Mouse (Mus musculus) intestine, embryonic 16.5 days (tissue): ENCODE results near the gene Fam178b. TPM values are rescaled to one million over a fixed set of nuclear protein-coding genes. Genes with fewer than 3 reads are reported as not detected.
A peak's percentile ranks its signal among the peaks of the same experiment; 100 is the strongest.

ENCODE experiments used
- ATAC-seq: fragments of 200-750 bp; cut with Nextera tagmentation; 2 replicates; pipeline ENCODE4 v1.8.0; 2017; ENCODE audit warnings: moderate TSS enrichment, moderate library complexity
- H3K27ac ChIP-seq: fragments of 300-500 bp; sonication (generic); 2 replicates; pipeline ENCODE4 v1.5.1; 2014; ENCODE audit warnings: mild to moderate bottlenecking, low read length
- H3K27me3 ChIP-seq: fragments of 300-500 bp; sonication (generic); replicated peaks from 2 replicates; pipeline ENCODE4 v1.6.1; 2014; ENCODE audit warnings: low read length, control low read depth, mixed read lengths; ENCODE audit not compliant: control insufficient read depth, insufficient read depth
- H3K36me3 ChIP-seq: fragments of 300-500 bp; sonication (generic); 2 replicates; pipeline ENCODE4 v1.6.1; 2014; ENCODE audit warnings: low read length, control low read depth; ENCODE audit not compliant: control insufficient read depth, insufficient read depth
- H3K4me1 ChIP-seq: fragments of 300-500 bp; sonication (generic); 2 replicates; pipeline ENCODE4 v1.6.1; 2014; ENCODE audit warnings: low read length, control low read depth, mixed read lengths; ENCODE audit not compliant: control insufficient read depth, insufficient read depth
- H3K4me2 ChIP-seq: fragments of 300-500 bp; sonication (generic); 2 replicates; pipeline ENCODE4 v1.6.1; 2014; ENCODE audit warnings: low read depth, low read length, control low read depth
- H3K4me3 ChIP-seq: fragments of 300-500 bp; sonication (generic); 2 replicates; pipeline ENCODE4 v1.5.1; 2014; ENCODE audit warnings: mild to moderate bottlenecking, low read length
- H3K9ac ChIP-seq: fragments of 300-500 bp; sonication (generic); 2 replicates; pipeline ENCODE4 v1.6.1; 2014; ENCODE audit warnings: low read depth, low read length
- H3K9me3 ChIP-seq: fragments of 300-500 bp; sonication (generic); 2 replicates; pipeline ENCODE4 v1.6.1; 2016; ENCODE audit warnings: low read length, control low read depth; ENCODE audit not compliant: control insufficient read depth
- WGBS: fragments of 180-500 bp; shearing (Covaris S2); extraction: QIAGEN DNeasy Blood & Tissue Kit; methylation state at CpG from one replicate; pipeline ENCODE4 v1.1.7; 2014; 5-methylcytosine and 5-hydroxymethylcytosine counted together
- polyA plus RNA-seq: library from polyadenylated mRNA; unstranded; fragments of >200 nt; fragmentation: Nextera tagmentation; extraction: Ambion mirVana; gene quantifications from 2 replicates; pipeline ENCODE4 v1.2.1, GENCODE M21; 2015

Gene Fam178b
- polyA plus RNA-seq, 1 experiment from 2014 or later: 0.54 TPM

DNA sequence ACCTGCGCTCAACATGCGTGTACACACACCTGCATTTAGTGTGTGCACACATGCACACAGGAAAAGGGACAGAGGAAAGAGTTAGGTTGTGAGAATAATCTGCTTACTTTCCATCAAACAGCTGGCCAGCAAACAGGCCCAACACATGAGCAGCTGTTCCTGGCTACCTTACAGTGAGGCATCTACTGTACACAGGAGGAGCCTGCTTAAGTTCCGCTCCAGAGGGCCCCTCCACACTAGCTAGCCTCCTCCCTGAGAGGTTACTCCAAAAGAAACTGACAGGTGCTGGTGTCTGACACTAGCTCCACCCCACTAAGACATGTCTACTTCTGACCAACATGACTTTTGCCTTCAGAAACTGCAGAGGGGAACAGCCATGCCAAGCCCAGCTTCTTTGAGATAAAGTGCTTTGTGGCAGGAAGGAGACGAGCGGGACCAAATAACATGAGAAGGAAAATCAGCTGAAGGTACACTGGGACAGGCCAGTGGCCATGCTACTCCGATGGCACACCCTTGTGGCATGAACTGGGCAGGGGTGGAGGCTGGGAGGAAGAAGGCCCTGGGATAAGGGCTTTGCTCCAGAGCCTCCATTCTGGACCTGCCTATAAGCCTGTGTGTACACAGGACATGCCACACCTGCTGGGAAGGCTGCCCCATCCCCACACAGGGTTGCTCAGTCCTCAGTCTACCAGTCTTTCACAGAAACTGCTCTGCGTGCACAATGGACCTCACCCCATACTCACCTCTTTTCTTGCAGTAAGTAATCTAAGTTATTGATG is 24.2 kb downstream of the Fam178b start:
- 75% methylated on average over 7 of the region's 7 CpGs for WGBS
- no peaks in the 10 kb centered on the region for H3K27me3 ChIP-seq
- no peaks in the 10 kb centered on the region for H3K36me3 ChIP-seq
- ATAC-seq: peak; percentile 68; the same call in 1 of the 2 replicates
- peaks cover 8% of the 10 kb centered on the region; the same call in 1 of the 2 replicates for H3K4me1 ChIP-seq
- no peak overlapping the region for H3K4me2 ChIP-seq
- H3K9ac ChIP-seq: no peak overlapping the region
- H3K9me3 ChIP-seq: no peaks in the 10 kb centered on the region
- H3K4me3 ChIP-seq: no peak overlapping the region
- 0 out of 2 replicates have a peak overlapping the region, but pooled peaks have one; percentile 15 for H3K27ac ChIP-seq

DNA sequence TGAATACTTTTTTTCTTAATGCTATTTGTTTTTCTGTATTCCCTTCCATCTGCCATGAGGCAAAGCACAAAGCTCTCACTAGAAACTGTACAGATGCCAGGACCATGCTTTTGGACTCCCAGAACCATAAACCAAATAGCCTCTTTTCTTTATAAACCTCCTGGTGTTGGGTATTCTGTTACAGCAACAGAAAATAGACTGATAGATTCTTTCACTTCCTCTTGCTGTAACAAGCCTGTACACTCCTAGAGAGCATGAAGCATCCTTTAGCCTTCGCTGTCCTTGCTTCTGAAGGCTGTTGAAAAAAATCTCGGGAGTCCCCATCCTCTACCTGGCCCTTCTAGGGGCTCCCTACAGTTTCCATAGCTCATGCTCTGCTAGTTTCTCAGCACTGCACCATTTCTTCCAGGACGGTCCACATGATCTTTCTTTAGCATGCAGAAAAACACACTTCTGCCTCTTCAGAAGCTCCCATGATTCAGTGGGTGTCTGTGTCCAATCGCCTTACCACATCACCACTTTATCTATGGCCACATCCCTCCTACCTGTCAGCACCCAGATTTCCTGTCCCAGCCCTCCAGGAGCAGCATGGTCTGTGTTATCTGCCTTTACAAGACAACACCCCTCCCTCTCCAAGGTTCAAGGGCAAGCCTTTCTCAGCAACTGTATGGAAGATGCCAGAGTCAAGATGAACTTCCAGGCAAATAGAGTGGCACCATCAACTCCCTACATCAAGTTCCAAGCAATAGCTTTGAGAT is 25.1 kb downstream of the Fam178b start:
- H3K27ac ChIP-seq: no peak overlapping the region
- peak; percentile 50 for ATAC-seq
- H3K4me2 ChIP-seq: no peak overlapping the region

DNA sequence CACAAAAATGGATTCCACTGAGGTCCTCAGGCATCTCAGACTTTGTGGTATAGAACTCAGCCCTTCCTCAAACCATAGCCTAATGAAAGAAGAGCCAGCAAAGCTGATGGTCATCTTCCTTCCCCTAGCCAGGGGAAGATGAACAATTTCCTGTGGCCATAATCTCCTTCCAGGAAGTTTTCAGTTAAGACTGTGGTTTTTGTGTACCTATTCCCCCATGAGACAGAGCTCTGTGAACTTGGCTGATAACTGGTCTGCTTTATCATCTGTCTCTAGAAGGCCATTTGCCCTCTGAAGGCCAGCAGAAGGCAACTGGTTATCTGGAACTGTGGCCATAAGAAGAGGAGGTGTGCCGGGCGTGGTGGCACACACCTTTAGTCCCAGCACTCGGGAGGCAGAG is 26.8 kb downstream of the Fam178b start:
- H3K36me3 ChIP-seq: no peaks in the 10 kb centered on the region
- 71% methylated on average over 3 of the region's 3 CpGs for WGBS
- no peak overlapping the region for H3K9ac ChIP-seq
- H3K9me3 ChIP-seq: no peaks in the 10 kb centered on the region
- peaks cover 8% of the 10 kb centered on the region; the same call in 1 of the 2 replicates for H3K4me1 ChIP-seq
- no peak overlapping the region for H3K27ac ChIP-seq
- no peak overlapping the region for H3K4me3 ChIP-seq
- no peak for ATAC-seq
- no peak overlapping the region for H3K4me2 ChIP-seq
- H3K27me3 ChIP-seq: no peaks in the 10 kb centered on the region

More for the DNA sequence above, 25.1 kb downstream of the Fam178b start:
- Histone ChIP-seq H3K9ac (no peak overlapping the region), H3K4me1 (peaks cover 8% of the 10 kb centered on the region; the same call in 1 of the 2 replicates), H3K4me3 (no peak overlapping the region), H3K9me3 (no peaks in the 10 kb centered on the region), H3K36me3 (no peaks in the 10 kb centered on the region), H3K27me3 (no peaks in the 10 kb centered on the region)
- WGBS: 74% methylated on average over 4 of the region's 4 CpGs

DNA sequence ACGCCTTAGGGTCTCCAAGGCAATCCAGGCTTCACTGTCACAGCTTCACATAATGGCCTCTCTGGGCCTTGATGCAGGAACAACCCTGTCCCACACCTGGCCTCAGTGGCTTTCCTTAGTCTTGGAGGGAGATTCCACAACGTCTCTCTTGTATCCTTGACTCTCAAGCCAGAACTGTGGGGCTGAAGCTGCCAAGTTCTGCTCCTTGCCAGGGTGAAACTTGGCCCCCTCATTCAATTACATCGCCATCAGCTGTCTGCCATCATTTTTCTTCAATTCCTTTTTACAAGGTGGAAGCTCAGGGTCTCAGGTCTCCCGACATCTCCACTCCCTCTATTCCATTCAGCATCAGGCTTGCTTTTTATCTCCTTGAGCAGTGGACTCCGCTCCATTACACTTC is 27.9 kb downstream of the Fam178b start:
- no peaks in the 10 kb centered on the region for H3K36me3 ChIP-seq
- ATAC-seq: no peak
- H3K9ac ChIP-seq: no peak overlapping the region
- WGBS: 80% methylated on average over 5 of the region's 5 CpGs
- H3K9me3 ChIP-seq: no peaks in the 10 kb centered on the region
- no peaks in the 10 kb centered on the region for H3K27me3 ChIP-seq
- H3K27ac ChIP-seq: no peak overlapping the region
- no peak overlapping the region for H3K4me2 ChIP-seq
- H3K4me1 ChIP-seq: peaks cover 8% of the 10 kb centered on the region; the same call in 1 of the 2 replicates
- no peak overlapping the region for H3K4me3 ChIP-seq

DNA sequence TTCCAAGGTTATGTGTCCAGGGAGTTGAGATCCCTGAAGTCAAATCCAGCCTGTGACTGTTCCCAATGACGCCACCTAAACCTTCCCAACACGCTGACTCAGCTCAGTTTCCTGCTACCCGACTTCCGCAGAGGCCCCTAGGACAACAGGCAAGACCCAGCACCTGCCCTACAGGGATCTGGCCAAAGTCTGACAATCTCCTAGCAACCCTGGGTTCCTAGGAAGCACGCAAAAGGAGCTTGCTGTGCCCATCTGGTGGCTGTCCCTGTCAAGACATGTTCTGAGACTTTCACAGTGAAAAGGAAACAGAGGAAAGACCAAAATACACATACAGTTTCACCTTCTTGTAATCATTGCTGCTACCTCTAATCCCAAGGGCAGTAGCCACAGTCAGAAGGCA is 35.4 kb downstream of the Fam178b start:
- peak overlapping the region; percentile 77 for H3K27ac ChIP-seq
- H3K4me2 ChIP-seq: 0 out of 2 replicates have a peak overlapping the region, but pooled peaks have one; percentile 7
- H3K9ac ChIP-seq: 0 out of 2 replicates have a peak overlapping the region, but pooled peaks have one; percentile 4
- no peaks in the 10 kb centered on the region for H3K9me3 ChIP-seq
- ATAC-seq: peak; percentile 93
- H3K27me3 ChIP-seq: no peaks in the 10 kb centered on the region
- H3K36me3 ChIP-seq: no peaks in the 10 kb centered on the region
- WGBS: 32% methylated on average over 5 of the region's 5 CpGs
- 0 out of 2 replicates have a peak, but pooled peaks cover 4% of the 10 kb centered on the region for H3K4me1 ChIP-seq
- H3K4me3 ChIP-seq: no peak overlapping the region

DNA sequence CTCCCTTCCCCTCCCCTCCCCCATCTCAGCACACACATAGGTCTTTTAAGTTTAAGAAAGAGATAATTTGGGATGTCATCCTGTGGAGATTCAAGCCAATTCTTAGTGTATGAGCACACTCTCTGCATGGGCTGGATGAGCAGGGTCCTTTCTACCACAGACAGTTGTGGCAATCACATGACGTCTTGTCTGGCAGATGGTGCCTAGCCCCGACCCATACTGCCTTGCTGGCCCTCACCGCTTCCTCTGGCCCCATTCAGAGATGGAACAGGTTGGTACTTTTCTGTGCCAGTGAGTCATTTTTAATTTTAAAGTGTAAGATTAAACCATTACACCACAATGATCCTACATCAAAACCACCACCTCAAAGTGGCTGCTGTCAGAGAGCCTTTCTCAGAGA is 36.7 kb downstream of the Fam178b start:
- H3K27me3 ChIP-seq: no peaks in the 10 kb centered on the region
- no peak overlapping the region for H3K4me3 ChIP-seq
- H3K4me2 ChIP-seq: no peak overlapping the region
- H3K27ac ChIP-seq: no peak overlapping the region
- H3K4me1 ChIP-seq: 0 out of 2 replicates have a peak, but pooled peaks cover 4% of the 10 kb centered on the region
- 69% methylated on average over 3 of the region's 3 CpGs for WGBS
- H3K9ac ChIP-seq: no peak overlapping the region
- no peaks in the 10 kb centered on the region for H3K36me3 ChIP-seq
- no peaks in the 10 kb centered on the region for H3K9me3 ChIP-seq
- no peak for ATAC-seq

DNA sequence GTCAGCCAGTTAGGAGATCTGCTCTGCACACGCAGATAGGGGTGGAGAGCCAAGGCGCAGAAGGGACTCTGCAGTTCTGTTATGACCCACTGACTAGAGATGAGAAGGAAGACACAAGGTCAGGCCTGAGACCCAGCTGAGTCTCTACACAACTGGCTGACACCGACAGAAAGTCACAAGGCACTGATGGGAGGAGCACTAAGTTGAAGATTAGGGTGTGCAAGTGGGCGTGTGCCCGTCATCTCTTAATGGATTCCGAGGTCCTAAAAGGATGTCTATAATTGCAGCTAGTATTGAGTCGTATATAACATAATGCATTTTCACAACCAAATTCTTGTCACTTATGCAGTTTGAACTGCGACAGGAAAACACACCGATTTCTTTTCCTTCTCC is 38.4 kb downstream of the Fam178b start:
- no peak overlapping the region for H3K27ac ChIP-seq
- H3K36me3 ChIP-seq: no peaks in the 10 kb centered on the region
- no peaks in the 10 kb centered on the region for H3K9me3 ChIP-seq
- H3K4me2 ChIP-seq: no peak overlapping the region
- H3K27me3 ChIP-seq: no peaks in the 10 kb centered on the region
- 0 out of 2 replicates have a peak, but pooled peaks cover 4% of the 10 kb centered on the region for H3K4me1 ChIP-seq
- ATAC-seq: 0 out of 2 replicates have a peak, but pooled peaks have one; percentile 3
- WGBS: 75% methylated on average over 9 of the region's 9 CpGs
- H3K4me3 ChIP-seq: no peak overlapping the region
- H3K9ac ChIP-seq: no peak overlapping the region

DNA sequence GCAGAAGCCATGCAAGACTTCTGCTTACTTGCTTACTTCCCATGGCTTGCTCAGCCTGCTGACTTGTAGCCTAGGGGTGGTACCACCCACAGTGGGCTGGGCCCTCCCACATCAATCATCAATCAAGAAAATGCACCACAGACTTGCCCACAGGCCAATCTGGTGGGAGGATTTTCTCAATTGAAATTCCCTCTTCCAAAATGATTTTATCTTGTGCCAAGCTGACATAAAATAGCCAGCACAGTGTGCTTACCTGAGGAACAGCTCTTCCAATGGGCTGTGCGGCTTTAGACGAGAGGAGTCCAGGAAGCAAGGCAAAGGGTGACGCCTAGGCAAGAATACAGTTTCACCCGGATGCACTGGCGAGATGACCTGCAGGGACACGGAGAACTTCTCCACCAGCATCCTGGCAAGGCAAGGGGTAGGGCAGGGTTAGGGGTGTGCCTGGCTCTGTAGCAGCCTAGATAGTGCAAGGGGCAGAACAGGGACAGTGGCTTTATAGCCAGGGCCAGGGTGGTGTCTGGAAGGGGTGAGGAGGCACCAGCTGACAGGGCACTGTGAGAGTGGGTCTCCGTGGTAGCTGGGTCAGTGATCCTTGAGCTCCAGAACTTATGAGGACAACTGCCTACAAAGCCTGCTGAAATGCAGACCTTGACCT is 38.9 kb downstream of the Fam178b start:
- peak; percentile 11; the same call in 1 of the 2 replicates for ATAC-seq
- no peak overlapping the region for H3K9ac ChIP-seq
- no peaks in the 10 kb centered on the region for H3K36me3 ChIP-seq
- H3K4me2 ChIP-seq: no peak overlapping the region
- H3K27ac ChIP-seq: peak overlapping the region; percentile 31; the same call in 1 of the 2 replicates
- no peaks in the 10 kb centered on the region for H3K27me3 ChIP-seq
- no peak overlapping the region for H3K4me3 ChIP-seq
- 86% methylated on average over 7 of the region's 7 CpGs for WGBS
- 0 out of 2 replicates have a peak, but pooled peaks cover 4% of the 10 kb centered on the region for H3K4me1 ChIP-seq
- H3K9me3 ChIP-seq: no peaks in the 10 kb centered on the region
